Mouse (Mus musculus) kidney, embryonic 14.5 days (tissue): ENCODE measurements around the gene Dek. TPM values are rescaled to one million over a fixed set of nuclear protein-coding genes. Genes with fewer than 3 reads are reported as not detected.
A peak's percentile ranks its signal among the peaks of the same experiment; 100 is the strongest.

ENCODE experiments used
- ATAC-seq: fragments of 200-750 bp; cut with Nextera tagmentation; 2 replicates; pipeline ENCODE4 v1.8.0; 2017; ENCODE audit warnings: moderate number of reproducible peaks, mild to moderate bottlenecking, moderate TSS enrichment, moderate library complexity; ENCODE audit not compliant: low FRiP score, low TSS enrichment
- H3K27ac ChIP-seq: fragments of 300-500 bp; sonication (generic); 2 replicates; pipeline ENCODE4 v1.5.1; 2014; ENCODE audit warnings: low read depth, mild to moderate bottlenecking, low read length, moderate library complexity, mixed read lengths
- H3K27me3 ChIP-seq: fragments of 300-500 bp; sonication (generic); 2 replicates; pipeline ENCODE4 v1.6.1; 2014; ENCODE audit warnings: mild to moderate bottlenecking, low read length; ENCODE audit not compliant: control insufficient read depth, insufficient read depth
- H3K36me3 ChIP-seq: fragments of 300-500 bp; sonication (generic); 2 replicates; pipeline ENCODE4 v1.6.1; 2014; ENCODE audit warnings: low read length, mixed read lengths; ENCODE audit not compliant: control insufficient read depth, insufficient read depth
- H3K4me1 ChIP-seq: fragments of 300-500 bp; sonication (generic); 2 replicates; pipeline ENCODE4 v1.6.1; 2014; ENCODE audit warnings: low read length, mixed read lengths; ENCODE audit not compliant: control insufficient read depth, insufficient read depth
- H3K4me2 ChIP-seq: fragments of 300-500 bp; sonication (generic); replicated peaks from 2 replicates; pipeline ENCODE4 v1.6.1; 2014; ENCODE audit warnings: low read depth, mild to moderate bottlenecking, low read length
- H3K4me3 ChIP-seq: fragments of 300-500 bp; sonication (generic); 2 replicates; pipeline ENCODE4 v1.5.1; 2014; ENCODE audit warnings: mild to moderate bottlenecking, low read length
- H3K9ac ChIP-seq: fragments of 300-500 bp; sonication (generic); 2 replicates; pipeline ENCODE4 v1.6.1; 2014; ENCODE audit warnings: low read depth, mild to moderate bottlenecking, low read length, moderate library complexity
- H3K9me3 ChIP-seq: fragments of 300-500 bp; sonication (generic); 2 replicates; pipeline ENCODE4 v1.6.1; 2016; ENCODE audit warnings: low read length; ENCODE audit not compliant: control insufficient read depth
- WGBS: fragments of 180-500 bp; shearing (Covaris S2); extraction: QIAGEN DNeasy Blood & Tissue Kit; methylation state at CpG from one replicate; pipeline ENCODE4 v1.1.7; 2014; 5-methylcytosine and 5-hydroxymethylcytosine counted together
- polyA plus RNA-seq: library from polyadenylated mRNA; unstranded; fragments of >200 nt; fragmentation: Nextera tagmentation; extraction: Ambion mirVana; gene quantifications from 2 replicates; pipeline ENCODE4 v1.2.1, GENCODE M21; 2014

The Dek gene
- polyA plus RNA-seq, 1 experiment from 2014 or later = 276 TPM

DNA sequence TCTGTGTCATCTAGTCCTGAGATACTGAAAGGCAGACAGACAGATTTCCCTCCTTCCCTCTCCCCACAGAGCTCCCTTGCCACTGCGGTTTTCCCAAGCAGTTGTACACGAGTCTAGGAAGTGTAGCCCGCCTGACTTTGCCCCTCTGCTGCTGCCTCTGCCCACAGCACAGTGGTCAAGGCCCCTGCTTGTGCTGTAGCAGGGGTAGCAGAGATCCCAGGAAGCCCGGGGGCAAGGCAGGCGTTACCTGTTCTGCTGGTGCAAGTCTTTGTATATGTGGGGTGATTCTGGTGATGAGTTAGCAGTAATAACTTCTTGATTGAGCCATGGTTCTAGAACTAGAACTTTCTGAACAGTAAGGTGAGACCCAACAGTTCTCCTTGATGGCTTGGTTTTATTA, 29.8 kb downstream of the Dek start:
- H3K4me1 ChIP-seq = no peaks in the 10 kb centered on the region
- WGBS = 92% methylated on average over 5 of the region's 5 CpGs

GRCm38 (mm10) chr13:47072484-47072883, 33.5 kb downstream of the Dek start:
- Histone ChIP-seq H3K9me3 (no peaks in the 10 kb centered on the region), H3K9ac (no peak overlapping the region), H3K27ac (no peak overlapping the region), H3K27me3 (no peaks in the 10 kb centered on the region), H3K4me3 (no peak overlapping the region), H3K4me1 (no peaks in the 10 kb centered on the region), H3K4me2 (no peak overlapping the region), H3K36me3 (peaks cover 20% of the 10 kb centered on the region)
- 68% methylated on average over 5 of the region's 5 CpGs for WGBS
- peak; percentile 16; the same call in 1 of the 2 replicates for ATAC-seq

More for the DNA sequence above, 29.8 kb downstream of the Dek start:
- H3K9me3 ChIP-seq = no peaks in the 10 kb centered on the region; the same call in 1 of the 2 replicates
- no peak overlapping the region for H3K9ac ChIP-seq
- no peak overlapping the region for H3K4me2 ChIP-seq
- peaks cover 23% of the 10 kb centered on the region for H3K36me3 ChIP-seq
- H3K4me3 ChIP-seq = no peak overlapping the region
- H3K27me3 ChIP-seq = no peaks in the 10 kb centered on the region
- H3K27ac ChIP-seq = no peak overlapping the region
- ATAC-seq = no peak

- Histone ChIP-seq H3K27ac (no peak overlapping the region), H3K4me1 (no peaks in the 10 kb centered on the region), H3K36me3 (peaks cover 24% of the 10 kb centered on the region), H3K4me2 (no peak overlapping the region), H3K9ac (no peak overlapping the region), H3K4me3 (no peak overlapping the region), H3K27me3 (no peaks in the 10 kb centered on the region), H3K9me3 (no peaks in the 10 kb centered on the region)
- 86% methylated on average over 13 of the region's 13 CpGs for WGBS
- no peak for ATAC-seq
These were observed 34.1 kb downstream of the Dek start for GRCm38 (mm10) chr13:47071871-47072270.

GRCm38 (mm10) chr13:47070329-47071080, 35.5 kb downstream of the Dek start:
- WGBS = 77% methylated on average over 15 of the region's 15 CpGs
- Histone ChIP-seq H3K4me1 (no peaks in the 10 kb centered on the region), H3K27ac (no peak overlapping the region), H3K27me3 (no peaks in the 10 kb centered on the region), H3K9ac (no peak overlapping the region), H3K36me3 (peaks cover 24% of the 10 kb centered on the region), H3K4me2 (no peak overlapping the region), H3K4me3 (no peak overlapping the region), H3K9me3 (no peaks in the 10 kb centered on the region)
- no peak for ATAC-seq

DNA sequence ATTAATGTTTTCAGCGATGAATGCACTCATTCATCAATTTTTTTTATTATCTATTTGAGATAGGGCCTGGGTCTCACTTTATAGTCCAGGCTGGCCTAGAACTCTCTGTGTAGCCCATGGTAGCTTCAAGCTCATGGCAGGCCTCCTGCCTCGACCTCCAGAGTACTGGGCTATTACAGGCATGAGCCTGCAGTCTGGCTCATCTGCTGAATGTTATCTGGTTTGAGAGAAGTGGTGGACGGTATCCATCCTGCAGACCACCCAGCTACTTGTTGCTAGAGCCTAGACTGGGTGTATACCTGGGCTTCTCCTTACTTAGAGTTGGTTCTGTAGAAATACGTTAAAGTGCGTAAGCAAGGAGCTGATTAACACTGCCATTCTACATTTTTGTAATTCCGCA, 39.0 kb downstream of the Dek start:
- no peak overlapping the region for H3K9ac ChIP-seq
- H3K4me2 ChIP-seq = no peak overlapping the region
- 92% methylated on average over 6 of the region's 6 CpGs for WGBS
- no peaks in the 10 kb centered on the region for H3K4me1 ChIP-seq
- H3K4me3 ChIP-seq = no peak overlapping the region
- no peak overlapping the region for H3K27ac ChIP-seq
- H3K36me3 ChIP-seq = peaks cover 16% of the 10 kb centered on the region
- ATAC-seq = no peak
- no peaks in the 10 kb centered on the region for H3K9me3 ChIP-seq
- no peaks in the 10 kb centered on the region for H3K27me3 ChIP-seq

DNA sequence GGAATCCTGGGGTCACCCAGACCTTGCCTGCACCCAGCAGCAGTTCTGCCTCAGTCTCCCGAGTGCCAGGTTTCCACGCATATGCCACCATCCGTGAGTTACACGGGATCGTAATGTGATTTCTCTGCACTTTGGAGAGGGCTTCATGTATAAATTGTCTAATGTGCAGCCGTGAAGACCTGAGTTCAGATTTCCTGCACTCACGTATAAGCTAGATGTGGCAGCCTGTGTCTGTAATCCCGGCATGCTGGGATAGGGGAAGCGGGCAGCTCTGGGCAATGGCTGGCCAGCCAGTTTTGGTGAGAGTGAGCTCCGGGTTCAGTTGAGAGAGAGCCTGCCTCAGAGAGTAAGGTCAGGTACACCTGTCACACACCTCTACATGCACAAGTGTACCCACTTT, 39.5 kb downstream of the Dek start:
- Histone ChIP-seq H3K9me3 (no peaks in the 10 kb centered on the region), H3K4me2 (no peak overlapping the region), H3K9ac (no peak overlapping the region), H3K27me3 (no peaks in the 10 kb centered on the region), H3K4me3 (no peak overlapping the region), H3K36me3 (peaks cover 12% of the 10 kb centered on the region; the same call in 1 of the 2 replicates), H3K4me1 (no peaks in the 10 kb centered on the region), H3K27ac (no peak overlapping the region)
- ATAC-seq = no peak
- WGBS = 90% methylated on average over 10 of the region's 10 CpGs

DNA sequence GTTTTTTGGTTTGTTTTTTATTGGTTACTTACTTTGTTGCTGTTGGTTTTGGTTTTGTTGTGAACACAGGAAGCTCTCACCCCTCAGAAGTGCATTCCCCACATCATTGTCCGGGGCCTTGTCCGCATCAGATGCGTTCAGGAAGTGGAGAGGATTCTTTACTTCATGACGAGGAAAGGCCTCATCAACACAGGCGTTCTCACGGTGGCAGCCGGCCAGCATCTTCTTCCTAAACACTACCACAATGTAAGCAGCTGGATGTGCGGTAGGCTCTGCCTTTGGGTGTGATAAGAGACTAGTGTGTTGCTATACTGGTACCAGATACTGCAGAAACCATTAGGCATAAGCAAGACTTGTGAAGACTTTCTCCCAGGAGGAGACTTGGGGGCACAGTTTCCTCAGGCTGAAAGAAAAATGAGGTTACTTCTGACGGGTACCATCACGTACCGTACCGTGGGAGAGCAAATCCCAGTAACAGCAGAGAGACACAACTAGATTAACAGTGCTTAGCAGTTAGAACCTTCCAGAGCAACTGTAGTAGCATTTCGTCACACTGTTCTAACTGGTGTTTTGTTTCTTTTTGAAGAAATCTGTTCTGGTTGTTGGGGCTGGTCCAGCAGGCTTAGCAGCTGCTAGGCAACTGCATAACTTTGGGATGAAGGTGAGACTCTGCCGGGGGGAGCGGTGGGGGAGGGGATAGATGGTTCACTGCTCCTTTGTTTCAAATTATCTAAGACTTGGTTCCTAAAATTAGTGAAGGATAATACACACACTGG, 41.8 kb downstream of the Dek start:
- ATAC-seq = no peak
- no peaks in the 10 kb centered on the region for H3K27me3 ChIP-seq
- 80% methylated on average over 15 of the region's 15 CpGs for WGBS
- H3K27ac ChIP-seq = no peak overlapping the region
- no peak overlapping the region for H3K4me3 ChIP-seq
- no peaks in the 10 kb centered on the region for H3K4me1 ChIP-seq
- no peak overlapping the region for H3K9ac ChIP-seq
- no peaks in the 10 kb centered on the region for H3K9me3 ChIP-seq
- no peak overlapping the region for H3K4me2 ChIP-seq
- peaks cover 21% of the 10 kb centered on the region; the same call in 1 of the 2 replicates for H3K36me3 ChIP-seq

- Histone ChIP-seq H3K4me3 (no peak overlapping the region), H3K9me3 (no peaks in the 10 kb centered on the region), H3K36me3 (peaks cover 24% of the 10 kb centered on the region; the same call in 1 of the 2 replicates), H3K4me1 (no peaks in the 10 kb centered on the region), H3K27ac (no peak overlapping the region), H3K4me2 (no peak overlapping the region), H3K9ac (no peak overlapping the region), H3K27me3 (no peaks in the 10 kb centered on the region)
- no peak for ATAC-seq
- 95% methylated on average over 17 of the region's 17 CpGs for WGBS
These were observed 43.2 kb downstream of the Dek start for GRCm38 (mm10) chr13:47062756-47063155.

- H3K27me3 ChIP-seq = no peaks in the 10 kb centered on the region
- no peaks in the 10 kb centered on the region for H3K9me3 ChIP-seq
- H3K4me1 ChIP-seq = no peaks in the 10 kb centered on the region
- ATAC-seq = no peak
- H3K36me3 ChIP-seq = peaks cover 19% of the 10 kb centered on the region
- H3K4me2 ChIP-seq = no peak overlapping the region
- H3K4me3 ChIP-seq = no peak overlapping the region
- 93% methylated on average over 5 of the region's 5 CpGs for WGBS
- no peak overlapping the region for H3K9ac ChIP-seq
- no peak overlapping the region for H3K27ac ChIP-seq
These were observed 49.2 kb downstream of the Dek start for GRCm38 (mm10) chr13:47056781-47057180.
